Mouse (Mus musculus) midbrain, embryonic 15.5 days (tissue): ENCODE data around the gene Pts. TPM values are rescaled to one million over a fixed set of nuclear protein-coding genes. Genes with fewer than 3 reads are reported as not detected.

Source experiments
- ATAC-seq: fragments of 200-750 bp; cut with Nextera tagmentation; replicated peaks from 2 replicates; pipeline ENCODE4 v1.8.0; 2017; ENCODE audit warnings: moderate TSS enrichment
- H3K27ac ChIP-seq: fragments of 300-500 bp; sonication (generic); 2 replicates; pipeline ENCODE4 v1.5.1; 2015; ENCODE audit warnings: mild to moderate bottlenecking, inconsistent platforms
- H3K27me3 ChIP-seq: fragments of 300-500 bp; sonication (generic); replicated peaks from 2 replicates; pipeline ENCODE4 v1.6.1; 2015; ENCODE audit warnings: inconsistent platforms
- H3K36me3 ChIP-seq: fragments of 300-500 bp; sonication (generic); replicated peaks from 2 replicates; pipeline ENCODE4 v1.6.1; 2015; ENCODE audit warnings: inconsistent platforms
- H3K4me1 ChIP-seq: fragments of 300-500 bp; sonication (generic); 2 replicates; pipeline ENCODE4 v1.6.1; 2015; ENCODE audit warnings: inconsistent platforms
- H3K4me2 ChIP-seq: fragments of 300-500 bp; sonication (generic); 2 replicates; pipeline ENCODE4 v1.6.1; 2015; ENCODE audit warnings: inconsistent platforms, mild to moderate bottlenecking, moderate library complexity
- H3K4me3 ChIP-seq: fragments of 300-500 bp; sonication (generic); 2 replicates; pipeline ENCODE4 v1.5.1; 2015; ENCODE audit warnings: mild to moderate bottlenecking, inconsistent platforms
- H3K9ac ChIP-seq: fragments of 300-500 bp; sonication (generic); 2 replicates; pipeline ENCODE4 v1.6.1; 2015; ENCODE audit warnings: mild to moderate bottlenecking, inconsistent platforms
- H3K9me3 ChIP-seq: fragments of 300-500 bp; sonication (generic); 2 replicates; pipeline ENCODE4 v1.6.1; 2016; ENCODE audit warnings: inconsistent platforms
- WGBS: fragments of 180-500 bp; shearing (Covaris S2); methylation state at CpG from one replicate; pipeline ENCODE4 v1.1.7; 2015; ENCODE audit warnings: mixed read lengths; 5-methylcytosine and 5-hydroxymethylcytosine counted together
- polyA plus RNA-seq: library from polyadenylated mRNA; unstranded; fragments of >200 nt; fragmentation: Nextera tagmentation; extraction: Ambion mirVana; gene quantifications from 2 replicates; pipeline ENCODE4 v1.2.1, GENCODE M21; 2015

Pts gene
- polyA plus RNA-seq, 1 experiment from 2014 or later = 111 TPM

- H3K9ac ChIP-seq = no peak overlapping the region
- no peaks in the 10 kb centered on the region for H3K9me3 ChIP-seq
- no peak overlapping the region for H3K27ac ChIP-seq
- H3K4me2 ChIP-seq = no peak overlapping the region
- H3K36me3 ChIP-seq = no peaks in the 10 kb centered on the region
- 0 out of 2 replicates have a peak, but pooled peaks cover 2% of the 10 kb centered on the region for H3K27me3 ChIP-seq
- ATAC-seq = no peak
- H3K4me3 ChIP-seq = no peak overlapping the region
- no peaks in the 10 kb centered on the region for H3K4me1 ChIP-seq
- WGBS = 92% methylated on average over 9 of the region's 9 CpGs
Measured at GRCm38 (mm10) chr9:50477270-50477669, 51.3 kb downstream of the Pts start.

- H3K4me3 ChIP-seq = no peak overlapping the region
- 77% methylated on average over 7 of the region's 7 CpGs for WGBS
- 0 out of 2 replicates have a peak, but pooled peaks cover 2% of the 10 kb centered on the region for H3K27me3 ChIP-seq
- H3K9ac ChIP-seq = no peak overlapping the region
- ATAC-seq = no peak
- no peaks in the 10 kb centered on the region for H3K4me1 ChIP-seq
- no peak overlapping the region for H3K4me2 ChIP-seq
- no peaks in the 10 kb centered on the region for H3K36me3 ChIP-seq
- H3K27ac ChIP-seq = no peak overlapping the region
- H3K9me3 ChIP-seq = no peaks in the 10 kb centered on the region
Measured at GRCm38 (mm10) chr9:50476651-50477050, 51.9 kb downstream of the Pts start.

- H3K4me2 ChIP-seq = no peak overlapping the region
- H3K9ac ChIP-seq = no peak overlapping the region
- H3K36me3 ChIP-seq = no peaks in the 10 kb centered on the region
- no peak for ATAC-seq
- H3K27ac ChIP-seq = no peak overlapping the region
- H3K9me3 ChIP-seq = no peaks in the 10 kb centered on the region
- no peak overlapping the region for H3K4me3 ChIP-seq
- H3K4me1 ChIP-seq = no peaks in the 10 kb centered on the region
- 57% methylated on average over 8 of the region's 8 CpGs for WGBS
- 0 out of 2 replicates have a peak, but pooled peaks cover 2% of the 10 kb centered on the region for H3K27me3 ChIP-seq
Measured at GRCm38 (mm10) chr9:50475745-50476144, 52.8 kb downstream of the Pts start.

GRCm38 (mm10) chr9:50475318-50475717 is 53.2 kb downstream of the Pts start:
- Histone ChIP-seq H3K4me2 (no peak overlapping the region), H3K9me3 (no peaks in the 10 kb centered on the region), H3K4me1 (no peaks in the 10 kb centered on the region), H3K4me3 (no peak overlapping the region), H3K9ac (no peak overlapping the region), H3K27ac (no peak overlapping the region), H3K36me3 (no peaks in the 10 kb centered on the region), H3K27me3 (0 out of 2 replicates have a peak, but pooled peaks cover 2% of the 10 kb centered on the region)
- 85% methylated on average over 7 of the region's 7 CpGs for WGBS
- no peak for ATAC-seq

Other genes starting within 250 kb of the Pts start
- 113 and 125 TPM in 2 replicates for gene Rpl10-ps3, start 183.8 kb downstream of the Pts start, polyA plus RNA-seq
- gene Plet1, start 34.2 kb downstream of the Pts start, polyA plus RNA-seq = 0.63 and 0.88 TPM in 2 replicates
- 19.3 and 19.6 TPM in 2 replicates for gene Il18, start 26.1 kb upstream of the Pts start, polyA plus RNA-seq
- 0.31 and 0.45 TPM in 2 replicates for gene Bco2, start 26.5 kb upstream of the Pts start, polyA plus RNA-seq
- 0.18 and 0.26 TPM in 2 replicates for gene Tex12, start 32.6 kb upstream of the Pts start, polyA plus RNA-seq
- 232 and 244 TPM in 2 replicates for gene Sdhd, start 75.1 kb upstream of the Pts start, polyA plus RNA-seq
- 322 and 333 TPM in 2 replicates for gene Timm8b, start 75.2 kb upstream of the Pts start, polyA plus RNA-seq
- gene Pih1d2, start 88.6 kb upstream of the Pts start, polyA plus RNA-seq = 4.7 and 5.6 TPM in 2 replicates
- 20.0 and 20.3 TPM in 2 replicates for gene Nkapd1, start 88.7 kb upstream of the Pts start, polyA plus RNA-seq
- gene Dlat, start 131.1 kb upstream of the Pts start, polyA plus RNA-seq = 43.9 and 51.9 TPM in 2 replicates
- 33.0 and 37.9 TPM in 2 replicates for gene Dixdc1, start 210.8 kb upstream of the Pts start, polyA plus RNA-seq
- gene 2310030G06Rik, start 217.8 kb upstream of the Pts start, polyA plus RNA-seq = 1.5 and 2.3 TPM in 2 replicates
- 10.7 and 11.8 TPM in 2 replicates for gene Cryab, start 222.6 kb upstream of the Pts start, polyA plus RNA-seq
- gene Hspb2, start 223.6 kb upstream of the Pts start, polyA plus RNA-seq = 0.87 and 1.1 TPM in 2 replicates
- 12.0 and 12.3 TPM in 2 replicates for gene Fdxacb1, start 239.5 kb upstream of the Pts start, polyA plus RNA-seq
- gene Alg9, start 246.3 kb upstream of the Pts start, polyA plus RNA-seq = 60.3 and 63.1 TPM in 2 replicates
- gene 1110032A03Rik, start 246.8 kb upstream of the Pts start, polyA plus RNA-seq = 52.3 TPM in 2 replicates